Mouse (Mus musculus) left cerebral cortex, postnatal 25 days (tissue): ENCODE data around the gene Olfr62. TPM values are rescaled to one million over a fixed set of nuclear protein-coding genes. Genes with fewer than 3 reads are reported as not detected.

ENCODE experiments used
- total RNA-seq, 2 experiments: library from RNA; stranded (reverse); gene quantifications; 2 replicates each; pipeline ENCODE4 v1.2.3; 2021

Olfr62 gene
- total RNA-seq, 2 experiments from 2014 or later: not detected

Other genes with a start within 250 kb of the Olfr62 start
- 10 to 100 TPM; 30.6 to 43.8 TPM for gene Szt2, start 249.7 kb upstream of the Olfr62 start, total RNA-seq
- 10 to 100 TPM; 58.8 to 63.1 TPM for gene Med8, start 249.6 kb upstream of the Olfr62 start, total RNA-seq
- 10 to 100 TPM; 23.3 to 28.6 TPM for gene Elovl1, start 230.9 kb upstream of the Olfr62 start, total RNA-seq
- 1 to 10 TPM; 1.5 to 1.6 TPM for gene Cdc20, start 221.6 kb upstream of the Olfr62 start, total RNA-seq
- gene Mpl, start 201.4 kb upstream of the Olfr62 start, total RNA-seq: 1 to 10 TPM; 1.6 to 2.3 TPM
- gene Tie1, start 168.9 kb upstream of the Olfr62 start, total RNA-seq: 1 to 10 TPM; 8.2 to 9.5 TPM
- gene 2610528J11Rik, start 132.0 kb upstream of the Olfr62 start, total RNA-seq: not detected
- 1 to 10 TPM; 7.3 to 9.9 TPM for gene Tmem125, start 114.9 kb upstream of the Olfr62 start, total RNA-seq
- under 1 TPM; 0.76 to 0.99 TPM for gene Cfap57, start 38.2 kb upstream of the Olfr62 start, total RNA-seq
- gene Ebna1bp2, start 38.2 kb upstream of the Olfr62 start, total RNA-seq: 10 to 100 TPM; 55.4 to 58.0 TPM
- not detected for gene Olfr1342, start 33.8 kb downstream of the Olfr62 start, total RNA-seq
- not detected for gene Olfr1341, start 44.6 kb downstream of the Olfr62 start, total RNA-seq
- gene Olfr1340, start 61.2 kb downstream of the Olfr62 start, total RNA-seq: not detected
- not detected for gene Olfr1339, start 73.2 kb downstream of the Olfr62 start, total RNA-seq
- gene Olfr1338, start 99.8 kb downstream of the Olfr62 start, total RNA-seq: not detected
- not detected for gene Olfr1337, start 123.6 kb downstream of the Olfr62 start, total RNA-seq
- not detected for gene Olfr1335, start 151.0 kb downstream of the Olfr62 start, total RNA-seq
- gene Olfr1333, start 177.3 kb downstream of the Olfr62 start, total RNA-seq: not detected
- not detected for gene Olfr1331, start 205.7 kb downstream of the Olfr62 start, total RNA-seq
- not detected for gene Olfr1330, start 229.6 kb downstream of the Olfr62 start, total RNA-seq